ENCODE assay signal across 22 mouse cellular contexts in genomic region chr5:115763981-115764380, GRCm38 (mm10). TPM values are rescaled to one million over a fixed set of nuclear protein-coding genes. Genes with fewer than 3 reads are reported as not detected.
DNase-seq lines count a peak whose midpoint lies in the region; ATAC-seq and TF ChIP-seq lines count a peak whose summit lies in the region.
"Had no signal": no experiment of that assay in that cellular context is flagged by ENCODE, and none has a peak within 500 bp of the region (broad histone marks: within the 10 kb centered on the region; RNA-seq: fewer than 3 reads in every experiment).

No protein-coding gene starts in this region.

- H3K27ac ChIP-seq in kidney, adult 2 months (ENCODE audit: insufficient read depth, low read depth, low read length), result no peak overlapping the region
- no peak overlapping the region for H3K27ac ChIP-seq in kidney, embryonic 15.5 days

- peak; percentile 79 for DNase-seq in kidney, adult 2 months
- peak; percentile 33 for DNase-seq in kidney, adult 9 months
- no peak for DNase-seq in kidney, adult 18-20 months
- DNase-seq in adipocyte (ENCODE audit: low spot score), result peak; percentile 51
- no peak for DNase-seq in thymus, postnatal 36 days
- DNase-seq: adrenal gland, adult 2 months; adrenal gland, adult 8-10 months; adrenal gland, postnatal 10 days; adrenal gland, postnatal 14 days; adrenal gland, postnatal 25 days; adrenal gland, postnatal 36 days; B cell, adult 2 months; cerebellum, adult 11 months; cerebellum, adult 11-12 months; cerebellum, adult 18-20 months; cerebellum, adult 2 months had no signal

- no peaks in the 10 kb centered on the region for H3K27me3 ChIP-seq in kidney, adult 2 months (replicated peaks; ENCODE audit: control insufficient read depth, insufficient read depth, low read length)
- H3K27me3 ChIP-seq in kidney, embryonic 15.5 days, result no peaks in the 10 kb centered on the region
- H3K27me3 ChIP-seq: CH12.LX, Patski had no signal

- no peak overlapping the region for H3K4me3 ChIP-seq in kidney, adult 2 months (ENCODE audit: insufficient read depth, low read depth, low read length)
- H3K4me3 ChIP-seq in kidney, embryonic 15.5 days (replicated peaks), result no peak overlapping the region

- no peak for TF ChIP-seq CTCF in kidney, adult 2 months (conservative IDR thresholded peaks at IDR 0.05; ENCODE audit: insufficient read depth, insufficient read length, low read depth, low read length)

- no peak overlapping the region for H3K9ac ChIP-seq in kidney, embryonic 15.5 days

- no peak overlapping the region for H3K4me2 ChIP-seq in kidney, embryonic 15.5 days

- WGBS in kidney, adult 2 months, result 71% methylated on average over 2 of the region's 2 CpGs
- 81% methylated on average over 2 of the region's 2 CpGs for WGBS in kidney, embryonic 15.5 days

- H3K36me3 ChIP-seq in kidney, adult 2 months (ENCODE audit: control insufficient read depth, insufficient read depth, low read length), result no peaks in the 10 kb centered on the region
- H3K36me3 ChIP-seq in kidney, embryonic 15.5 days, result no peaks in the 10 kb centered on the region
- H3K36me3 ChIP-seq: G1E had no signal

- H3K9me3 ChIP-seq in kidney, embryonic 15.5 days (replicated peaks), result no peaks in the 10 kb centered on the region
- H3K9me3 ChIP-seq: G1E had no signal

- H3K4me1 ChIP-seq in kidney, adult 2 months (ENCODE audit: control insufficient read depth, insufficient read depth, low read length), result no peaks in the 10 kb centered on the region; the same call in 1 of the 2 replicates
- H3K4me1 ChIP-seq in kidney, embryonic 15.5 days, result peaks cover 10% of the 10 kb centered on the region

- TF ChIP-seq POLR2A in kidney, adult 2 months (IDR thresholded peaks at IDR 0.05; ENCODE audit: low read depth, low read length), result no peak

- ATAC-seq in kidney, embryonic 15.5 days (replicated peaks; ENCODE audit: low FRiP score), result no peak
- ATAC-seq: activated CD4-positive, CD25-positive, alpha-beta regulatory T cell, adult 4 months; CD4-positive, CD25-positive, alpha-beta regulatory T cell, adult 4 months; Patski had no signal

RNA-seq across cellular contexts. Expression of gene Bicdl1, which starts 32.6 kb away (rescaled TPM):
- polyA plus RNA-seq in kidney, adult 2 months (2012; rRNA removed), result 55.9 and 67.5 TPM in 2 replicates
- polyA plus RNA-seq in kidney, embryonic 15.5 days (2015; fragmentation: Nextera tagmentation; extraction: Ambion mirVana), result 10.6 and 12.0 TPM in 2 replicates

Comparison
In these comparisons a context has a peak if more than half of its experiments do, and no peak if none do; other contexts are left out.
1. DNase-seq: peak in kidney, adult 2 months (single experiment), kidney, adult 9 months (single experiment) and adipocyte (single experiment); none in kidney, adult 18-20 months (single experiment) and thymus, postnatal 36 days (0 of 2).